Mouse (Mus musculus) kidney, postnatal 0 days (tissue): ENCODE data around the gene Gm27027. TPM values are rescaled to one million over a fixed set of nuclear protein-coding genes. Genes with fewer than 3 reads are reported as not detected.

ENCODE experiments used
- ATAC-seq: fragments of 200-750 bp; cut with Nextera tagmentation; replicated peaks from 2 replicates; pipeline ENCODE4 v1.8.0; 2017; ENCODE audit warnings: low read depth, moderate number of reproducible peaks, moderate TSS enrichment, moderate library complexity; ENCODE audit not compliant: low FRiP score
- DNase-seq: peaks from one replicate; pipeline ENCODE4 v3.0.0-alpha.2; 2016; ENCODE audit warnings: low spot score
- H3K27ac ChIP-seq: fragments of 300-500 bp; sonication (generic); 2 replicates; pipeline ENCODE4 v1.5.1; 2014; ENCODE audit warnings: mild to moderate bottlenecking
- H3K27me3 ChIP-seq: fragments of 300-500 bp; sonication (generic); 2 replicates; pipeline ENCODE4 v1.6.1; 2014; ENCODE audit warnings: low read length, mixed read lengths; ENCODE audit not compliant: insufficient read depth
- H3K36me3 ChIP-seq: fragments of 300-500 bp; sonication (generic); 2 replicates; pipeline ENCODE4 v1.6.1; 2014; ENCODE audit warnings: low read length, mixed read lengths; ENCODE audit not compliant: insufficient read depth
- H3K4me1 ChIP-seq: fragments of 300-500 bp; sonication (generic); replicated peaks from 2 replicates; pipeline ENCODE4 v1.6.1; 2014; ENCODE audit warnings: antibody characterized with exemption, low read length, mixed read lengths; ENCODE audit not compliant: insufficient read depth
- H3K4me2 ChIP-seq: fragments of 300-500 bp; sonication (generic); 2 replicates; pipeline ENCODE4 v1.6.1; 2014; ENCODE audit warnings: mild to moderate bottlenecking, low read length, moderate library complexity, mixed read lengths
- H3K4me3 ChIP-seq: fragments of 300-500 bp; sonication (generic); replicated peaks from 2 replicates; pipeline ENCODE4 v1.5.1; 2014; ENCODE audit warnings: low read depth, low read length
- H3K9ac ChIP-seq: fragments of 300-500 bp; sonication (generic); 2 replicates; pipeline ENCODE4 v1.6.1; 2014; ENCODE audit warnings: low read depth, low read length
- H3K9me3 ChIP-seq: fragments of 300-500 bp; sonication (generic); replicated peaks from 2 replicates; pipeline ENCODE4 v1.6.1; 2016; ENCODE audit warnings: low read length, inconsistent platforms, mixed read lengths
- CTCF ChIP-seq: IDR thresholded peaks from 2 replicates; pipeline ENCODE4 v1.5.1; 2016; ENCODE audit warnings: antibody characterized with exemption, low read depth, mild to moderate bottlenecking, moderate library complexity
- whole genome bisulfite sequencing: fragments of 180-500 bp; shearing (Covaris S2); extraction: QIAGEN DNeasy Blood & Tissue Kit; methylation state at CpG from one replicate; pipeline ENCODE4 v1.1.7; 2014; 5-methylcytosine and 5-hydroxymethylcytosine counted together
- polyA plus RNA-seq: library from polyadenylated mRNA; unstranded; fragments of >200 nt; fragmentation: Nextera tagmentation; extraction: Ambion mirVana; gene quantifications from 2 replicates; pipeline ENCODE4 v1.2.1, GENCODE M21; 2015

The Gm27027 gene
- polyA plus RNA-seq, 1 experiment from 2014 or later: not detected

GRCm38 (mm10) chr2:93956908-93957784 lies 39.0 kb downstream of the Gm27027 start, which contains the start of gene Gm13889:
Gene Gm13889, minus strand, starts transcription at chr2:93957201.
- no peaks in the 10 kb centered on the region for H3K36me3 ChIP-seq
- WGBS: 11% methylated on average over 30 of the region's 62 CpGs
- H3K9me3 ChIP-seq: no peaks in the 10 kb centered on the region
- H3K9ac ChIP-seq: peak within 1 kb of the TSS; percentile 79
- DNase-seq: peak; percentile 80
- ATAC-seq: peak; percentile 61
- peaks cover 26% of the 10 kb centered on the region for H3K4me1 ChIP-seq
- H3K4me2 ChIP-seq: peak within 1 kb of the TSS; percentile 91
- H3K4me3 ChIP-seq: peak within 1 kb of the TSS; percentile 67
- H3K27me3 ChIP-seq: peaks cover 19% of the 10 kb centered on the region
- peak within 1 kb of the TSS; percentile 70 for H3K27ac ChIP-seq
- no peak for TF ChIP-seq CTCF

- peak overlapping the region; percentile 91 for H3K4me2 ChIP-seq
- H3K9me3 ChIP-seq: no peaks in the 10 kb centered on the region
- peak overlapping the region; percentile 67 for H3K4me3 ChIP-seq
- H3K36me3 ChIP-seq: no peaks in the 10 kb centered on the region
- ATAC-seq: peak; percentile 36
- DNase-seq: peak; percentile 71
- no peak for TF ChIP-seq CTCF
- H3K4me1 ChIP-seq: peaks cover 26% of the 10 kb centered on the region
- peak overlapping the region; percentile 79 for H3K9ac ChIP-seq
- WGBS: under 1% methylated on average over 39 of the region's 44 CpGs
- peaks cover 19% of the 10 kb centered on the region for H3K27me3 ChIP-seq
- H3K27ac ChIP-seq: peak overlapping the region; percentile 70
Measured at GRCm38 (mm10) chr2:93956331-93956801, 39.8 kb downstream of the Gm27027 start.

GRCm38 (mm10) chr2:93955886-93956285 lies 40.3 kb downstream of the Gm27027 start:
- Histone ChIP-seq H3K4me3 (peak overlapping the region; percentile 67), H3K4me1 (peaks cover 26% of the 10 kb centered on the region), H3K9ac (peak overlapping the region; percentile 79), H3K9me3 (no peaks in the 10 kb centered on the region), H3K36me3 (no peaks in the 10 kb centered on the region), H3K4me2 (peak overlapping the region; percentile 91), H3K27me3 (peaks cover 19% of the 10 kb centered on the region), H3K27ac (peak overlapping the region; percentile 70)
- DNase-seq: no peak
- under 1% methylated on average over 31 of the region's 31 CpGs for WGBS
- ATAC-seq: no peak
- TF ChIP-seq CTCF: no peak

GRCm38 (mm10) chr2:93954781-93955578 lies 41.2 kb downstream of the Gm27027 start:
- TF ChIP-seq CTCF: peak; percentile 16; the same call in 1 of the 2 replicates
- peaks cover 26% of the 10 kb centered on the region for H3K4me1 ChIP-seq
- H3K4me2 ChIP-seq: peak overlapping the region; percentile 91
- no peaks in the 10 kb centered on the region for H3K9me3 ChIP-seq
- peaks cover 19% of the 10 kb centered on the region for H3K27me3 ChIP-seq
- peak overlapping the region; percentile 79; the same call in 1 of the 2 replicates for H3K9ac ChIP-seq
- ATAC-seq: no peak
- DNase-seq: peak; percentile 42
- H3K27ac ChIP-seq: no peak overlapping the region
- no peaks in the 10 kb centered on the region for H3K36me3 ChIP-seq
- under 1% methylated on average over 32 of the region's 32 CpGs for WGBS
- H3K4me3 ChIP-seq: peak overlapping the region; percentile 67

GRCm38 (mm10) chr2:93953726-93954125 lies 42.4 kb downstream of the Gm27027 start:
- H3K27me3 ChIP-seq: peaks cover 19% of the 10 kb centered on the region
- TF ChIP-seq CTCF: no peak
- WGBS: 79% methylated on average over 9 of the region's 9 CpGs
- H3K4me1 ChIP-seq: peaks cover 26% of the 10 kb centered on the region
- no peak overlapping the region for H3K4me3 ChIP-seq
- no peak for ATAC-seq
- DNase-seq: no peak
- no peak overlapping the region for H3K4me2 ChIP-seq
- H3K36me3 ChIP-seq: no peaks in the 10 kb centered on the region
- H3K27ac ChIP-seq: no peak overlapping the region
- no peaks in the 10 kb centered on the region for H3K9me3 ChIP-seq
- H3K9ac ChIP-seq: no peak overlapping the region

- H3K9me3 ChIP-seq: no peaks in the 10 kb centered on the region
- WGBS: 54% methylated on average over 5 of the region's 5 CpGs
Measured at GRCm38 (mm10) chr2:93946976-93947375, 49.2 kb downstream of the Gm27027 start.

More at GRCm38 (mm10) chr2:93946976-93947375, 49.2 kb downstream of the Gm27027 start:
- TF ChIP-seq CTCF: no peak
- Histone ChIP-seq H3K9ac (no peak overlapping the region), H3K27ac (no peak overlapping the region), H3K36me3 (no peaks in the 10 kb centered on the region), H3K4me1 (no peaks in the 10 kb centered on the region), H3K27me3 (no peaks in the 10 kb centered on the region), H3K4me2 (no peak overlapping the region), H3K4me3 (no peak overlapping the region)
- ATAC-seq (no peak), DNase-seq (peak; percentile 35)
